Mouse (Mus musculus) midbrain, embryonic 14.5 days (tissue): ENCODE results near the gene Ikzf2. TPM values are rescaled to one million over a fixed set of nuclear protein-coding genes. Genes with fewer than 3 reads are reported as not detected.

Source experiments
- ATAC-seq: fragments of 200-750 bp; cut with Nextera tagmentation; 2 replicates; pipeline ENCODE4 v1.8.0; 2017; ENCODE audit warnings: moderate number of reproducible peaks, moderate library complexity; ENCODE audit not compliant: low FRiP score, low TSS enrichment
- DNase-seq: peaks from one replicate; pipeline ENCODE4 v3.0.0-alpha.2; 2015
- H3K27ac ChIP-seq: fragments of 300-500 bp; sonication (generic); replicated peaks from 2 replicates; pipeline ENCODE4 v1.5.1; 2014; ENCODE audit warnings: mild to moderate bottlenecking, low read depth, low read length, moderate library complexity
- H3K27me3 ChIP-seq: fragments of 300-500 bp; sonication (generic); 2 replicates; pipeline ENCODE4 v1.6.1; 2014; ENCODE audit warnings: low read length, control low read depth, mixed read lengths; ENCODE audit not compliant: control insufficient read depth, insufficient read depth
- H3K36me3 ChIP-seq: fragments of 300-500 bp; sonication (generic); 2 replicates; pipeline ENCODE4 v1.6.1; 2014; ENCODE audit warnings: low read length, control low read depth; ENCODE audit not compliant: control insufficient read depth, insufficient read depth
- H3K4me1 ChIP-seq: fragments of 300-500 bp; sonication (generic); 2 replicates; pipeline ENCODE4 v1.6.1; 2014; ENCODE audit warnings: mild to moderate bottlenecking, antibody characterized with exemption, low read length, control low read depth; ENCODE audit not compliant: control insufficient read depth, insufficient read depth
- H3K4me2 ChIP-seq: fragments of 300-500 bp; sonication (generic); 2 replicates; pipeline ENCODE4 v1.6.1; 2014; ENCODE audit warnings: mild to moderate bottlenecking, low read length, moderate library complexity
- H3K4me3 ChIP-seq: fragments of 300-500 bp; sonication (generic); replicated peaks from 2 replicates; pipeline ENCODE4 v1.5.1; 2014; ENCODE audit warnings: low read depth, low read length
- H3K9ac ChIP-seq: fragments of 300-500 bp; sonication (generic); replicated peaks from 2 replicates; pipeline ENCODE4 v1.6.1; 2014; ENCODE audit warnings: mild to moderate bottlenecking, low read length, moderate library complexity
- H3K9me3 ChIP-seq: fragments of 300-500 bp; sonication (generic); 2 replicates; pipeline ENCODE4 v1.6.1; 2016; ENCODE audit warnings: low read length, control low read depth, mixed read lengths; ENCODE audit not compliant: control insufficient read depth
- WGBS: fragments of 180-500 bp; shearing (Covaris S2); extraction: QIAGEN DNeasy Blood & Tissue Kit; methylation state at CpG from one replicate; pipeline ENCODE4 v1.1.7; 2014; 5-methylcytosine and 5-hydroxymethylcytosine counted together
- polyA plus RNA-seq: library from polyadenylated mRNA; unstranded; fragments of >200 nt; fragmentation: Nextera tagmentation; extraction: Ambion mirVana; gene quantifications from 2 replicates; pipeline ENCODE4 v1.2.1, GENCODE M21; 2014

Ikzf2 gene
- polyA plus RNA-seq, 1 experiment from 2014 or later = 4.5 TPM

GRCm38 (mm10) chr1:69682261-69682660 lies 4.8 kb downstream of the Ikzf2 start:
- no peak overlapping the region for H3K4me2 ChIP-seq
- H3K27ac ChIP-seq = no peak overlapping the region
- H3K4me1 ChIP-seq = 0 out of 2 replicates have a peak, but pooled peaks cover 7% of the 10 kb centered on the region
- H3K9ac ChIP-seq = no peak overlapping the region
- no peak overlapping the region for H3K4me3 ChIP-seq
- DNase-seq (no peak), ATAC-seq (no peak)
- no peaks in the 10 kb centered on the region for H3K27me3 ChIP-seq
- H3K36me3 ChIP-seq = no peaks in the 10 kb centered on the region
- 85% methylated on average over 3 of the region's 3 CpGs for whole genome bisulfite sequencing
- H3K9me3 ChIP-seq = no peaks in the 10 kb centered on the region

DNA sequence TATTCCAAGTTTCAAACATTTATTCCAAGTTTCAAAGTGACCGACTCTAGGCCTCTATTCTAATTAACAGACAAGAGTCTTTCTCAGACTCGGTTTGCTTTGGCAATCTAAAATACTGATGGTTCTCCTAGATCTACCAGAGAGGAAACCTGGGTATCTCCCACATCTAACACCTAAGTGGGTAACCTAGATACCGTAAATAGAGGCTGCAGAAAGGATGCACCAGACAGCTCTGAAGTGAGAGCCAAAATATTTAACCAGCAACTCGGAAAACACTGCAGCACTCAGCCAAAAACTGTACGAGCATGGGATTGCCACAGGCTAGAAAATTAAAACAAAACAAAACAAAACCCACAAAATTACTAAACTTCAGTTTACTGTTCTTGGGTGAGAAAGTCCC lies 6.0 kb downstream of the Ikzf2 start:
- ATAC-seq = no peak
- 0 out of 2 replicates have a peak, but pooled peaks cover 7% of the 10 kb centered on the region for H3K4me1 ChIP-seq
- WGBS = 94% methylated on average over 5 of the region's 5 CpGs
- no peak for DNase-seq
- H3K9ac ChIP-seq = no peak overlapping the region
- H3K4me3 ChIP-seq = no peak overlapping the region
- no peaks in the 10 kb centered on the region for H3K36me3 ChIP-seq
- H3K4me2 ChIP-seq = no peak overlapping the region
- H3K9me3 ChIP-seq = no peaks in the 10 kb centered on the region
- H3K27ac ChIP-seq = no peak overlapping the region
- H3K27me3 ChIP-seq = no peaks in the 10 kb centered on the region

DNA sequence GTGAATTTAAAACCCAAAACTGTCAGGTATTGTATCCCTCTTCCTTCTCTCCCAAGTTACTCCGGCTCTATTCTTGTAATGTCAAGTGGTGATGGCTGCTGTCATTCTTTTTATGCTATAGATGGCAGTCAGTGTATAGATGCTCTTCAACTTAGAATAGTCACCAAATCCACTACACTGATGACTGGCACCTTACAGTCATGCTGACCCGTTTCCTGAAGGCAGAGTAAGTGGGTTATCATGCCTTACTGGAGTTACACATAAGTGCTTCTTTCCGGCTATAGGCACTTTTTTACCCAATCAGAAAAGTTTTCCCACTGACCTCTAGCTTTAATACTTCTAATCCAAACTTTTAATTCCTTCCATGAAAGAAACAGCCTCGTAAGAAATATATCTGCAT lies 6.5 kb downstream of the Ikzf2 start:
- Histone ChIP-seq H3K4me3 (no peak overlapping the region), H3K4me2 (no peak overlapping the region), H3K9ac (no peak overlapping the region), H3K27ac (no peak overlapping the region), H3K9me3 (no peaks in the 10 kb centered on the region), H3K27me3 (no peaks in the 10 kb centered on the region), H3K36me3 (no peaks in the 10 kb centered on the region), H3K4me1 (0 out of 2 replicates have a peak, but pooled peaks cover 5% of the 10 kb centered on the region)
- WGBS = 93% methylated on average over 4 of the region's 4 CpGs
- ATAC-seq (no peak), DNase-seq (no peak)

GRCm38 (mm10) chr1:69669897-69670404 lies 17.1 kb downstream of the Ikzf2 start:
- Histone ChIP-seq H3K9ac (no peak overlapping the region), H3K27me3 (no peaks in the 10 kb centered on the region), H3K9me3 (no peaks in the 10 kb centered on the region), H3K36me3 (no peaks in the 10 kb centered on the region), H3K4me3 (no peak overlapping the region), H3K4me1 (no peaks in the 10 kb centered on the region), H3K4me2 (no peak overlapping the region), H3K27ac (no peak overlapping the region)
- no peak for ATAC-seq
- DNase-seq = no peak
- 97% methylated on average over 10 of the region's 10 CpGs for WGBS

GRCm38 (mm10) chr1:69667456-69667855 lies 19.6 kb downstream of the Ikzf2 start:
- WGBS = 94% methylated on average over 5 of the region's 5 CpGs

DNA sequence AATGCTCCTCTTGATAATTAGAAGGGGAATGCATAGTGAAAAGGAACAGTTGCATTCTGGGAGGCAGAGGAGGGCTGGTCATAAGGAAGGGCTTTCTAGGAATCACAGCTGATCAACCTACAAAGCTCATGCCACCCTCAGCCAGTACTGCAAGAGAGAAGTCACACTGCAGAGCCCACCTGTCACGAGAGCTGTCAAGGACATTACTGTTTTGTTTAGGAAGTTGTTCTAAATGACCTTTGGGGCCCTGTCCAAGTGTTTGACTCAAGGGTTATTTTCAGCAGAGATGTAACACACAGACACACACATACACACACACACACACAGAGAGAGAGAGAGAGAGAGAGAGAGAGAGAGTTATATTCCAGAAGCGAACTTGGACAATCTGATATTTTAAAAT lies 27.3 kb downstream of the Ikzf2 start:
- Histone ChIP-seq H3K4me2 (no peak overlapping the region), H3K4me3 (no peak overlapping the region), H3K9me3 (no peaks in the 10 kb centered on the region), H3K9ac (no peak overlapping the region), H3K36me3 (no peaks in the 10 kb centered on the region), H3K27ac (no peak overlapping the region), H3K27me3 (no peaks in the 10 kb centered on the region), H3K4me1 (0 out of 2 replicates have a peak, but pooled peaks cover 2% of the 10 kb centered on the region)
- DNase-seq = no peak
- no peak for ATAC-seq
- 77% methylated on average over 2 of the region's 2 CpGs for WGBS

More at GRCm38 (mm10) chr1:69667456-69667855, 19.6 kb downstream of the Ikzf2 start:
- Histone ChIP-seq H3K27me3 (no peaks in the 10 kb centered on the region), H3K27ac (no peak overlapping the region), H3K9ac (no peak overlapping the region), H3K4me3 (no peak overlapping the region), H3K36me3 (no peaks in the 10 kb centered on the region), H3K4me2 (no peak overlapping the region), H3K9me3 (no peaks in the 10 kb centered on the region), H3K4me1 (no peaks in the 10 kb centered on the region)
- DNase-seq = no peak
- no peak for ATAC-seq

GRCm38 (mm10) chr1:69658051-69658450 lies 29.0 kb downstream of the Ikzf2 start:
- ATAC-seq = no peak
- 47% methylated on average over 6 of the region's 6 CpGs for WGBS
- no peak overlapping the region for H3K27ac ChIP-seq

DNA sequence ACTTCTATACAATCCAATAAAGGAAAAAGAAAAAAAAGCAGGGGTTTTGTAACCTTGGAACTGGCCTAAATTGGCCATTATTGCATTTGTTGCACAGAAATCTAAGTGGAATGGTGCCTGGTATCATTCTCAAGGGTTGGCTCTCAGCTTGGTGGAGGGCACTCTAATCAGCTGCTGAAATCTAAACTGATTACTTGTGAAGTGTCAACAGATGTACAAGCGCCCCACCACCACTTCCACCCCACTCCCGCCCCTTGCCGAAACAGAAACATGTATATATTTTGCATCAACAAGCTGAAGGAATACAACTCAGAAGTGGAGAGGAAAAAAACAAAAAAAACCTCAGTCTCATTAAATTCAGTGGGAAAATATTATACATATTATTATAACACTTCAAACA lies 29.6 kb downstream of the Ikzf2 start:
- ATAC-seq (no peak), DNase-seq (no peak)
- Histone ChIP-seq H3K4me2 (no peak overlapping the region), H3K27ac (no peak overlapping the region), H3K36me3 (no peaks in the 10 kb centered on the region), H3K27me3 (no peaks in the 10 kb centered on the region), H3K4me1 (0 out of 2 replicates have a peak, but pooled peaks cover 2% of the 10 kb centered on the region), H3K9me3 (no peaks in the 10 kb centered on the region), H3K9ac (no peak overlapping the region), H3K4me3 (no peak overlapping the region)
- 94% methylated on average over 3 of the region's 3 CpGs for WGBS

More at GRCm38 (mm10) chr1:69658051-69658450, 29.0 kb downstream of the Ikzf2 start:
- H3K4me1 ChIP-seq = 0 out of 2 replicates have a peak, but pooled peaks cover 2% of the 10 kb centered on the region
- H3K27me3 ChIP-seq = no peaks in the 10 kb centered on the region
- H3K9ac ChIP-seq = no peak overlapping the region
- H3K9me3 ChIP-seq = no peaks in the 10 kb centered on the region
- DNase-seq = no peak
- H3K36me3 ChIP-seq = no peaks in the 10 kb centered on the region
- no peak overlapping the region for H3K4me3 ChIP-seq
- no peak overlapping the region for H3K4me2 ChIP-seq

DNA sequence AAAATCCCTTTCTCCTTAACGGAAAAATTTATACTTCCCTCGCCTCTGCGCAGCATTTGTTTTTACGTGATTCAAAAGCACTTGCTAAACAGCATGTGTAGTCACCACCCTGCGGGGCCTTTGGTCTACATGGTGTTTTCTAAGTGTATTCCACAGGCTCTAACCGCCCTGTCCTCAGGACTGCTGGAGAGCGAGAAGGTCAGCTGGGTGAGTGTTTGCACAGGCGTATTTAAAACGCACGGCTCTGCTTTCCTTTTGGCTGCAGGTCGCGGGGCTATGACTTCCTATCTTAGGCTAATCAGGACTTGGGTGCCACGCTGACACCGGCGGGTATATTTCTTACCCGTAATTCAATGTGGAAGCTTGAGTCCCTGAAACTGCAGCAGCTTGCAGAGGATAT lies 30.1 kb downstream of the Ikzf2 start:
- ATAC-seq (no peak), DNase-seq (peak; percentile 21)
- no peaks in the 10 kb centered on the region for H3K36me3 ChIP-seq
- no peak overlapping the region for H3K27ac ChIP-seq
- H3K4me1 ChIP-seq = 0 out of 2 replicates have a peak, but pooled peaks cover 2% of the 10 kb centered on the region
- no peak overlapping the region for H3K9ac ChIP-seq
- no peak overlapping the region for H3K4me3 ChIP-seq
- 49% methylated on average over 16 of the region's 16 CpGs for WGBS
- no peak overlapping the region for H3K4me2 ChIP-seq
- no peaks in the 10 kb centered on the region for H3K27me3 ChIP-seq
- no peaks in the 10 kb centered on the region for H3K9me3 ChIP-seq
